Mouse (Mus musculus) retina, postnatal 7 days (tissue): ENCODE results near the gene Psmb8.
A peak's percentile ranks its signal among the peaks of the same experiment; 100 is the strongest.
"Not testable (repeated sequence)": the region's sequence is repeated elsewhere in the genome, so short reads cannot be mapped to it uniquely, and the experiment has no call there.

Source experiments
- DNase-seq: peaks from one replicate; pipeline ENCODE4 v3.0.0-alpha.2; 2012; ENCODE audit warnings: low read depth, low spot score

The Psmb8 gene

GRCm38 (mm10) chr17:34211746-34212365 is 14.3 kb downstream of the Psmb8 start:
- DNase-seq: no peak

- no peak for DNase-seq
These were observed 16.4 kb downstream of the Psmb8 start for GRCm38 (mm10) chr17:34213936-34214335.

- no peak for DNase-seq
These were observed 17.7 kb downstream of the Psmb8 start for GRCm38 (mm10) chr17:34215176-34215575.

- DNase-seq: no peak
These were observed 19.9 kb downstream of the Psmb8 start for GRCm38 (mm10) chr17:34217216-34217928.

GRCm38 (mm10) chr17:34217986-34218385 is 20.5 kb downstream of the Psmb8 start:
- no peak for DNase-seq

- no peak for DNase-seq
These were observed 21.2 kb downstream of the Psmb8 start for GRCm38 (mm10) chr17:34218675-34219074.

- not testable (repeated sequence) for DNase-seq
These were observed 21.6 kb downstream of the Psmb8 start for GRCm38 (mm10) chr17:34219096-34219495.

GRCm38 (mm10) chr17:34219801-34220200 is 22.3 kb downstream of the Psmb8 start:
- not testable (repeated sequence) for DNase-seq

- not testable (repeated sequence) for DNase-seq
These were observed 22.9 kb downstream of the Psmb8 start for GRCm38 (mm10) chr17:34220401-34220800.

- no peak for DNase-seq
These were observed 27.3 kb downstream of the Psmb8 start for GRCm38 (mm10) chr17:34224816-34225215.

GRCm38 (mm10) chr17:34225426-34225825 is 27.9 kb downstream of the Psmb8 start:
- no peak for DNase-seq

GRCm38 (mm10) chr17:34225911-34226310 is 28.4 kb downstream of the Psmb8 start:
- DNase-seq: not testable (repeated sequence)

GRCm38 (mm10) chr17:34230971-34231370 is 33.5 kb downstream of the Psmb8 start:
- not testable (repeated sequence) for DNase-seq

- DNase-seq: not testable (repeated sequence)
These were observed 34.5 kb downstream of the Psmb8 start for GRCm38 (mm10) chr17:34232021-34232420.

GRCm38 (mm10) chr17:34234926-34235325 is 37.4 kb downstream of the Psmb8 start:
- peak; percentile 69 for DNase-seq

- no peak for DNase-seq
These were observed 39.2 kb downstream of the Psmb8 start for GRCm38 (mm10) chr17:34236691-34237090.

GRCm38 (mm10) chr17:34237741-34238140 is 40.2 kb downstream of the Psmb8 start:
- no peak for DNase-seq

- peak; percentile 29 for DNase-seq
These were observed 41.2 kb downstream of the Psmb8 start, which contains the start of gene H2-Ob for GRCm38 (mm10) chr17:34238706-34239105. TSS of gene H2-Ob (plus strand) at chr17:34238903.

GRCm38 (mm10) chr17:34239601-34240041 is 42.1 kb downstream of the Psmb8 start:
- DNase-seq: no peak

- DNase-seq: no peak
These were observed 42.8 kb downstream of the Psmb8 start for GRCm38 (mm10) chr17:34240366-34240765.

GRCm38 (mm10) chr17:34240916-34241315 is 43.4 kb downstream of the Psmb8 start:
- no peak for DNase-seq

- DNase-seq: no peak
These were observed 47.1 kb downstream of the Psmb8 start for GRCm38 (mm10) chr17:34244656-34245055.

- no peak for DNase-seq
These were observed 49.5 kb downstream of the Psmb8 start for GRCm38 (mm10) chr17:34247047-34247446.
